Mouse (Mus musculus): ENCODE results near the gene Cttnbp2.

DNA sequence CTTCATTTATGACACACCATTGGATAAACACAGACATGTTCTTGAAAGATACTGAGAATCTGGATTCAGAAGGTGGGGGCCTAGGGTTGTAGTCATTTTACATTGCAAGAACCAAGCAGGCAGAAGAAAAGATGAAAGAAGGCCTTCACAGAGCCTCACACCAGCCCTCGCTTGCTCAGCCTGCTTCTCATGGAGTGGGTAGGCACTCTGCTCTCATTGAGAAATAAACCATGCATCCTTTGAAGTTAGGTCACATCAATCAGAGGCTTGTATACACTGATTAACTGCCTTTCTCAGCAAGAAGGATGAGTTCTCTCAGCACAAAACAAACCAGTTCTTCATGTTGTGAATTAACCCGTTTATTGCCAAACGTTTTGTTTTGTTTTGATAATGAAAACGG lies 25.8 kb upstream of the Cttnbp2 start:
- TF ChIP-seq ZNF384 (IDR thresholded peaks at IDR 0.05; ENCODE audit: low read depth, low read length), result no peak
- TF ChIP-seq MAFK (IDR thresholded peaks at IDR 0.05; ENCODE audit: insufficient read depth, low read depth, low read length), result no peak
- TF ChIP-seq HCFC1 (IDR thresholded peaks at IDR 0.05; ENCODE audit: borderline replicate concordance, insufficient read depth, low read length), result no peak
